Mouse (Mus musculus): ENCODE results near the gene Mindy2. TPM values are rescaled to one million over a fixed set of nuclear protein-coding genes. Genes with fewer than 3 reads are reported as not detected.

Mindy2 gene
- polyA plus RNA-seq, 2 experiments: 7.8 to 13.7 TPM

- DNase-seq (ENCODE audit: low read depth in 3 of 3, low spot score in 3 of 3) (peak in 1 of 3 experiments; percentile 70), ATAC-seq (ENCODE audit: insufficient read depth) (peak; percentile 30)
- Histone ChIP-seq H3K4me2 (ENCODE audit: low read depth) (peak within 1 kb of the TSS; percentile 86), H3K4me3 (ENCODE audit: insufficient read depth in 1 of 2, low read depth in 2 of 2, low read length in 2 of 2) (peak within 1 kb of the TSS; percentile 71 to 100), H3K36me3 (replicated peaks; ENCODE audit: control insufficient read depth, insufficient read depth, low read depth) (peaks cover 9% of the 10 kb centered on the region), H3K9me3 (ENCODE audit: control insufficient read depth, low read length) (no peaks in the 10 kb centered on the region), H3K9ac (replicated peaks) (peak within 1 kb of the TSS; percentile 77), H3K27ac (peak within 1 kb of the TSS; percentile 81), H3K4me1 (replicated peaks; ENCODE audit: control insufficient read depth in 2 of 2, insufficient read depth in 2 of 2, low read length in 1 of 2) (peaks cover 16 to 33% of the 10 kb centered on the region in 2 experiments), H3K27me3 (ENCODE audit: control insufficient read depth, insufficient read depth, low read length) (no peaks in the 10 kb centered on the region)
- under 1% methylated on average over 70 of the region's 72 CpGs for WGBS (ENCODE audit: insufficient replicate concordance)
- TF ChIP-seq EP300 (IDR thresholded peaks at IDR 0.05; ENCODE audit: low read depth) (no peak), CTCF (IDR thresholded peaks at IDR 0.05; ENCODE audit: low read depth) (no peak)
Measured at GRCm38 (mm10) chr9:70656130-70657007, 605 bp downstream of the Mindy2 start, which contains the start of gene Gm10642. Gene Gm10642, plus strand, starts transcription at chr9:70656251.

- no peak for DNase-seq (ENCODE audit: low read depth in 3 of 3, low spot score in 3 of 3)
- H3K9ac ChIP-seq (replicated peaks): peak overlapping the region; percentile 77
- peak overlapping the region; percentile 71 to 100; a peak in 3 of 4 replicates for H3K4me3 ChIP-seq (ENCODE audit: insufficient read depth in 1 of 2, low read depth in 2 of 2, low read length in 2 of 2)
- no peaks in the 10 kb centered on the region for H3K9me3 ChIP-seq (ENCODE audit: control insufficient read depth, low read length)
- ATAC-seq (ENCODE audit: insufficient read depth): no peak
- WGBS (ENCODE audit: insufficient replicate concordance): 27% methylated on average over 2 of the region's 2 CpGs
- peak overlapping the region; percentile 81 for H3K27ac ChIP-seq
- peaks cover 10% of the 10 kb centered on the region for H3K36me3 ChIP-seq (replicated peaks; ENCODE audit: control insufficient read depth, insufficient read depth, low read depth)
- no peak for TF ChIP-seq EP300 (IDR thresholded peaks at IDR 0.05; ENCODE audit: low read depth)
- no peak for TF ChIP-seq CTCF (IDR thresholded peaks at IDR 0.05; ENCODE audit: low read depth)
- peaks cover 16 to 30% of the 10 kb centered on the region in 2 experiments for H3K4me1 ChIP-seq (replicated peaks; ENCODE audit: control insufficient read depth in 2 of 2, insufficient read depth in 2 of 2, low read length in 1 of 2)
- H3K4me2 ChIP-seq (ENCODE audit: low read depth): peak overlapping the region; percentile 86
- H3K27me3 ChIP-seq (ENCODE audit: control insufficient read depth, insufficient read depth, low read length): no peaks in the 10 kb centered on the region
Measured at GRCm38 (mm10) chr9:70655764-70656129, 1.2 kb downstream of the Mindy2 start.

DNA sequence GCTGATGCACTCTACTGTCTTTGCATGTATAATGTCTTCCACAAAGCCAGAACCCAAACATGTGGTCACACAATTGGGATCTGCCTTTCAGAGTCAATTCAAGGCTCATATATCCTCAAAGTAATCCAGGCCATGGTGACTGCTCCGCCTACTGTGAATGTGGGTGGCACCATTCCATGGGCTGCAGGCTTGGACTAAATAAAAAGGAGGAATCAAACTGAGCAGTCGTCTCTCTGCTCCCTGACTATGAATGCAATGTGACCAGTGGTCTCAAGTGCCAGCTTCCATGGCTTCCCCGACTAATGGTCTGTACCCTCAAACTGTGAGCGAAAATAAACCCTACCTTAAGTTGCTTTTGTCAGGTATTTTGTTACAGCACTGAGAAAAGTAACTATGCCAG, 2.5 kb downstream of the Mindy2 start:
- DNase-seq (ENCODE audit: low read depth in 3 of 3, low spot score in 3 of 3): no peak
- Histone ChIP-seq H3K4me1 (replicated peaks; ENCODE audit: control insufficient read depth in 2 of 2, insufficient read depth in 2 of 2, low read length in 1 of 2) (peaks cover 16 to 27% of the 10 kb centered on the region in 2 experiments), H3K27ac (no peak overlapping the region; the same call in 1 of the 2 replicates), H3K4me3 (ENCODE audit: insufficient read depth in 1 of 2, low read depth in 2 of 2, low read length in 2 of 2) (peak overlapping the region; percentile 71 to 100), H3K4me2 (ENCODE audit: low read depth) (peak overlapping the region; percentile 86), H3K9me3 (ENCODE audit: control insufficient read depth, low read length) (no peaks in the 10 kb centered on the region), H3K9ac (replicated peaks) (peak overlapping the region; percentile 65), H3K36me3 (replicated peaks; ENCODE audit: control insufficient read depth, insufficient read depth, low read depth) (peaks cover 14% of the 10 kb centered on the region), H3K27me3 (ENCODE audit: control insufficient read depth, insufficient read depth, low read length) (no peaks in the 10 kb centered on the region)
- WGBS (ENCODE audit: insufficient replicate concordance): 73% methylated on average over 4 of the region's 4 CpGs
- no peak for TF ChIP-seq CTCF (IDR thresholded peaks at IDR 0.05; ENCODE audit: low read depth)
- TF ChIP-seq EP300 (IDR thresholded peaks at IDR 0.05; ENCODE audit: low read depth): no peak
- ATAC-seq (ENCODE audit: insufficient read depth): no peak

DNA sequence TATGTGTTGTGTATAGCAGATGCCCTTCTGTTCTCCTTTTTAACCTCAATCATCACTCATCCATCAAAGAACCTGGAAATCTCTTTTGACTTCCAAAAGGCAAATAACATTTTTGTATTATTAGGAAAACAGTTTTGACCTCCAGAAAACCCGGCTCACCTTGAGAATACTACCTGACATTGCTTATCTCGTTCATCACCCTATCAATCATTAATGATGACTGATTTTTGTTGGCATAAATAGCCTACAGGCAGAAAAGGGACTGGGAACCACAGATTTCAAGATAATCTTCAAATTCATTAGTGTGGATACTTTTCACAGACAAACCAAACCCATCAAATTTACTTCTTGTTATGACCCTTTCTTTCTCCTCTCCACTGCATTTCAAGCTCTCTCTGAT, 3.1 kb downstream of the Mindy2 start:
- no peak for TF ChIP-seq CTCF (IDR thresholded peaks at IDR 0.05; ENCODE audit: low read depth)
- no peak for TF ChIP-seq EP300 (IDR thresholded peaks at IDR 0.05; ENCODE audit: low read depth)
- H3K4me3 ChIP-seq (ENCODE audit: insufficient read depth in 1 of 2, low read depth in 2 of 2, low read length in 2 of 2): peak overlapping the region; percentile 38 to 71
- no peak overlapping the region for H3K27ac ChIP-seq
- H3K9me3 ChIP-seq (ENCODE audit: control insufficient read depth, low read length): no peaks in the 10 kb centered on the region
- H3K4me2 ChIP-seq (ENCODE audit: low read depth): peak overlapping the region; percentile 86
- ATAC-seq (ENCODE audit: insufficient read depth) (no peak), DNase-seq (ENCODE audit: low read depth in 3 of 3, low spot score in 3 of 3) (no peak)
- H3K9ac ChIP-seq (replicated peaks): 0 out of 2 replicates have a peak overlapping the region, but pooled peaks have one; percentile 24
- H3K36me3 ChIP-seq (replicated peaks; ENCODE audit: control insufficient read depth, insufficient read depth, low read depth): peaks cover 18% of the 10 kb centered on the region
- WGBS (ENCODE audit: insufficient replicate concordance): 64% methylated on average over 2 of the region's 2 CpGs
- H3K4me1 ChIP-seq (replicated peaks; ENCODE audit: control insufficient read depth in 2 of 2, insufficient read depth in 2 of 2, low read length in 1 of 2): peaks cover 16 to 24% of the 10 kb centered on the region in 2 experiments
- H3K27me3 ChIP-seq (ENCODE audit: control insufficient read depth, insufficient read depth, low read length): no peaks in the 10 kb centered on the region

GRCm38 (mm10) chr9:70652221-70652620, 4.8 kb downstream of the Mindy2 start:
- peaks cover 16 to 20% of the 10 kb centered on the region in 2 experiments for H3K4me1 ChIP-seq (replicated peaks; ENCODE audit: control insufficient read depth in 2 of 2, insufficient read depth in 2 of 2, low read length in 1 of 2)
- no peak overlapping the region for H3K27ac ChIP-seq
- H3K4me3 ChIP-seq (ENCODE audit: insufficient read depth in 1 of 2, low read depth in 2 of 2, low read length in 2 of 2): no peak overlapping the region
- 75% methylated on average over 2 of the region's 2 CpGs for WGBS (ENCODE audit: insufficient replicate concordance)
- ATAC-seq (ENCODE audit: insufficient read depth) (no peak), DNase-seq (ENCODE audit: low read depth in 3 of 3, low spot score in 3 of 3) (no peak)
- no peaks in the 10 kb centered on the region for H3K9me3 ChIP-seq (ENCODE audit: control insufficient read depth, low read length)
- no peak overlapping the region for H3K9ac ChIP-seq (replicated peaks)
- TF ChIP-seq CTCF (IDR thresholded peaks at IDR 0.05; ENCODE audit: low read depth): no peak
- TF ChIP-seq EP300 (IDR thresholded peaks at IDR 0.05; ENCODE audit: low read depth): no peak
- peaks cover 18% of the 10 kb centered on the region for H3K36me3 ChIP-seq (replicated peaks; ENCODE audit: control insufficient read depth, insufficient read depth, low read depth)
- no peaks in the 10 kb centered on the region for H3K27me3 ChIP-seq (ENCODE audit: control insufficient read depth, insufficient read depth, low read length)
- peak overlapping the region; percentile 86 for H3K4me2 ChIP-seq (ENCODE audit: low read depth)
